Comparison of ENCODE assay signal across 51 mouse cellular contexts in the genomic region with DNA sequence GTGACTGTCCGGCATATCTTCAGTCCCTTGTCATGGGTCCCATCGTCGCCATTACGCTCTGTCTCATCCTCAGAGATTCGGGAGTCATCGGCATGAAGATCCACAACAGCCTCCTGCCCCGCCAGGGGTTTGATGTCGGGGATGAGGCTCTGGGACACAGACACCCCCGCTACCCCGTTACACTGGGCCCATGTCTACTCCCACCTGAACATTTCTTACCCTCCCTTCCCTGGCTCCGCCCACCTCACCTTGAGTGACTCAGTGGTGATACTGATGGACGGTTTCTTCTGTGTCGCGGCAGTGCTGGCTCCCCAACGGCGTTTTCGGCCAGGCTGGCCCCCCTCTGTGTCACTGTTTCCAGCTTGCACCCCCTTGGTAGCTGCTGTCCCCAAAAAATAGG. TPM values are rescaled to one million over a fixed set of nuclear protein-coding genes. Genes with fewer than 3 reads are reported as not detected.
"Had no signal": no experiment of that assay in that cellular context is flagged by ENCODE, and none has a peak within 500 bp of the region (broad histone marks: within the 10 kb centered on the region; RNA-seq: fewer than 3 reads in every experiment).

No protein-coding gene starts in this region.

- H3K9ac ChIP-seq: heart, embryonic 12.5 days; heart, embryonic 13.5 days; heart, embryonic 15.5 days; hindbrain, embryonic 12.5 days; hindbrain, embryonic 14.5 days; hindbrain, embryonic 15.5 days; intestine, embryonic 15.5 days; kidney, embryonic 15.5 days had no signal

- H3K27me3 ChIP-seq: heart, embryonic 12.5 days; heart, embryonic 13.5 days; heart, embryonic 15.5 days; hindbrain, embryonic 12.5 days; hindbrain, embryonic 13.5 days; hindbrain, embryonic 15.5 days; intestine, embryonic 15.5 days; kidney, embryonic 15.5 days had no signal

- H3K4me2 ChIP-seq: heart, embryonic 11.5 days; heart, embryonic 12.5 days; heart, embryonic 13.5 days; heart, embryonic 15.5 days; hindbrain, embryonic 12.5 days; hindbrain, embryonic 13.5 days; hindbrain, embryonic 14.5 days; hindbrain, embryonic 15.5 days; intestine, embryonic 15.5 days; kidney, embryonic 15.5 days had no signal

- H3K9me3 ChIP-seq: heart, embryonic 12.5 days; heart, embryonic 13.5 days; heart, embryonic 15.5 days; hindbrain, embryonic 10.5 days; hindbrain, embryonic 12.5 days; hindbrain, embryonic 13.5 days; hindbrain, embryonic 15.5 days; intestine, embryonic 15.5 days; kidney, embryonic 15.5 days had no signal

- H3K27ac ChIP-seq: heart, embryonic 13.5 days; heart, embryonic 15.5 days; hindbrain, embryonic 10.5 days; hindbrain, embryonic 12.5 days; hindbrain, embryonic 13.5 days; hindbrain, embryonic 14.5 days; hindbrain, embryonic 15.5 days; hindbrain, postnatal 0 days; intestine, embryonic 15.5 days; kidney, embryonic 15.5 days; kidney, postnatal 0 days; layer of hippocampus, adult 2 months; left cerebral cortex, adult 2 months had no signal

- H3K4me3 ChIP-seq: heart, embryonic 12.5 days; heart, embryonic 13.5 days; heart, embryonic 15.5 days; hindbrain, embryonic 10.5 days; hindbrain, embryonic 12.5 days; hindbrain, embryonic 13.5 days; hindbrain, embryonic 15.5 days; intestine, embryonic 15.5 days; kidney, embryonic 15.5 days; layer of hippocampus, adult 2 months; left cerebral cortex, adult 2 months had no signal

- DNase-seq: heart, postnatal 10 days; heart, postnatal 14 days; heart, postnatal 36 days; heart, postnatal 4 days; kidney, adult 11 months; kidney, adult 18-20 months; kidney, adult 2 months; kidney, adult 8-10 months; kidney, adult 9 months; kidney, postnatal 10 days; kidney, postnatal 14 days; kidney, postnatal 25 days; kidney, postnatal 36 days; kidney, postnatal 4 days; layer of hippocampus, adult 9-11 months; layer of hippocampus, postnatal 36 days had no signal

RNA-seq across cellular contexts. Expression of gene Gm17606, which starts 5.7 kb away (rescaled TPM):
- total RNA-seq: heart, postnatal 10 days; heart, postnatal 14 days; heart, postnatal 25 days; heart, postnatal 36 days; heart, postnatal 4 days; hematopoietic stem cell, adult 5-6 weeks; hindbrain, postnatal 0 days; layer of hippocampus, adult 18-20 months; layer of hippocampus, adult 2 months; layer of hippocampus, adult 8-10 months; layer of hippocampus, postnatal 10 days; layer of hippocampus, postnatal 14 days; layer of hippocampus, postnatal 25 days; layer of hippocampus, postnatal 36 days; left cerebral cortex, adult 18-20 months; left cerebral cortex, adult 2 months had no signal
- polyA plus RNA-seq: heart, embryonic 11.5 days; heart, embryonic 12.5 days; heart, embryonic 13.5 days; heart, embryonic 14.5 days; heart, embryonic 15.5 days; heart, embryonic 16.5 days; heart, postnatal 0 days; hindbrain, embryonic 10.5 days; hindbrain, embryonic 11.5 days; hindbrain, embryonic 12.5 days; hindbrain, embryonic 13.5 days; hindbrain, embryonic 14.5 days; hindbrain, embryonic 15.5 days; hindbrain, embryonic 16.5 days; hindbrain, postnatal 0 days; inflammation-experienced regulatory T-cells, adult 6 months; intestine, embryonic 14.5 days; intestine, embryonic 15.5 days; intestine, embryonic 16.5 days; intestine, postnatal 0 days; kidney, adult 2 months; kidney, embryonic 14.5 days; kidney, embryonic 15.5 days; kidney, embryonic 16.5 days; kidney, postnatal 0 days; large intestine, adult 2 months had no signal

RNA-seq across cellular contexts. Expression of gene Psmb11, which starts 25.2 kb away (rescaled TPM):
- total RNA-seq: heart, postnatal 10 days; heart, postnatal 25 days; heart, postnatal 36 days; heart, postnatal 4 days; hematopoietic stem cell, adult 5-6 weeks; left cerebral cortex, adult 2 months had no signal
- polyA plus RNA-seq: heart, embryonic 11.5 days; heart, embryonic 12.5 days; heart, embryonic 14.5 days; heart, postnatal 0 days; hindbrain, embryonic 11.5 days; hindbrain, embryonic 12.5 days; hindbrain, embryonic 13.5 days; hindbrain, embryonic 15.5 days; inflammation-experienced regulatory T-cells, adult 6 months; intestine, embryonic 14.5 days; intestine, embryonic 15.5 days; intestine, embryonic 16.5 days; intestine, postnatal 0 days; kidney, adult 2 months; kidney, embryonic 14.5 days; kidney, embryonic 15.5 days; kidney, postnatal 0 days; large intestine, adult 2 months had no signal
